Mouse (Mus musculus) olfactory bulb, adult 2 months (tissue): ENCODE data around the gene Cd3d.

Source experiments
- CTCF ChIP-seq: fragments of 200-500 bp; IDR thresholded peaks from 2 replicates; pipeline ENCODE4 v1.5.1; 2012; ENCODE audit warnings: low read depth, mild to moderate bottlenecking, low read length, moderate library complexity; ENCODE audit not compliant: insufficient read depth
- POLR2A ChIP-seq: fragments of 200-500 bp; IDR thresholded peaks from 2 replicates; pipeline ENCODE4 v1.6.1; 2012; ENCODE audit warnings: mild to moderate bottlenecking, low read depth, low read length, moderate library complexity; ENCODE audit not compliant: insufficient read depth

GRCm38 (mm10) chr9:45018031-45018430 is 36.4 kb downstream of the Cd3d start:
- TF ChIP-seq CTCF (no peak), POLR2A (no peak)
